Mouse (Mus musculus): Measurements from ENCODE around the gene Memo1. TPM values are rescaled to one million over a fixed set of nuclear protein-coding genes. Genes with fewer than 3 reads are reported as not detected.

Memo1 gene
- total and polyA plus RNA-seq, 3 experiments: 63.1 to 75.3 TPM; not detected in 1

DNA sequence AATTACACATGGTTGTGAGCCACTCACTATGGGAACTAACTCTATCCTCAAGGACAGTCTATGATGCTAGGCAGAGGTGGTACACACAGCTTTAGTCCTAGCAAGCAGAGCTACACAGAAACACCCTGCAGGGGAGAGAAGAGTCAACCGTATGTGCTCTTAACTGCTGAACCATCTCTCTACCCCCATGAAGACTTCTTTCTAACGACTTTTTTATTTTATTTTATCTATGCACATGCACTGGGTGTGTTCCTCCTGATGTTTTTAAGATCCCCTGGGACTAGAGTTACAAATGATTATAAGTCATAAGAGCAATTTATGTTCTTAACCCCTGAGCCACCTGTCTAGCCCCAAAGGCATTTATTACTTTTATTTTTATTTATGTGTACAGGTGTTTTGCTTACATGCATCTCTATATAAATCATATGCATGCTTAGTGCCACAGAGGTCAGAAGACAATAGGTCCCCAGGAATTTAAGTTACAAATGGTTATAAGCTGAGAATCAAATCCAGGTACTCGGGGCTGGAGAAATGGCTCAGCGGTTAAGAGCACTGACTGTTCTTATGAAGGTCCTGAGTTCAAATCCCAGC is 9.1 kb downstream of the Memo1 start:
- peaks cover 27 to 39% of the 10 kb centered on the region in 2 experiments for H3K4me1 ChIP-seq (ENCODE audit: control insufficient read depth in 1 of 2, insufficient read depth in 2 of 2, low read length in 2 of 2)
- H3K36me3 ChIP-seq (ENCODE audit: control insufficient read depth in 1 of 2, insufficient read depth in 2 of 2, low read length in 2 of 2): peaks cover 5 to 52% of the 10 kb centered on the region in 2 experiments
- peak overlapping the region; percentile 71 for H3K27ac ChIP-seq (ENCODE audit: control insufficient read depth, low read depth, low read length)
- H3K4me3 ChIP-seq (ENCODE audit: control insufficient read depth in 1 of 2, insufficient read depth in 1 of 2, low read depth in 2 of 2, low read length in 2 of 2): no peak overlapping the region; a peak in 1 of 4 replicates
- H3K9ac ChIP-seq (ENCODE audit: control insufficient read depth, low read depth, low read length, poor library complexity, severe bottlenecking): no peak overlapping the region
- DNase-seq (ENCODE audit: low read depth, low spot score): peak; percentile 69
- no peaks in the 10 kb centered on the region for H3K27me3 ChIP-seq (ENCODE audit: control insufficient read depth in 1 of 2, insufficient read depth in 2 of 2, low read length in 2 of 2)
- H3K9me3 ChIP-seq (replicated peaks; ENCODE audit: insufficient read depth, low read length): no peaks in the 10 kb centered on the region
- peaks cover 72% of the 10 kb centered on the region for H3K79me2 ChIP-seq (ENCODE audit: control insufficient read depth, insufficient read depth, low read length, poor library complexity)
- no peak for TF ChIP-seq UBTF (IDR thresholded peaks at IDR 0.05; ENCODE audit: borderline replicate concordance, insufficient read depth, low read depth, low read length)
- no peak for TF ChIP-seq MEF2A (IDR thresholded peaks at IDR 0.05; ENCODE audit: extremely low read depth, insufficient replicate concordance, low read depth, low read length, poor library complexity, severe bottlenecking)
- peak; percentile 90 for TF ChIP-seq MYB (IDR thresholded peaks at IDR 0.05; ENCODE audit: low read depth, low read length)
- peak; percentile 44; the same call in 1 of the 2 replicates for TF ChIP-seq TBP (IDR thresholded peaks at IDR 0.05; ENCODE audit: low read depth, low read length)
- TF ChIP-seq POLR2A (IDR thresholded peaks at IDR 0.05; ENCODE audit: control insufficient read depth in 1 of 2, insufficient read depth in 1 of 2, low read depth in 1 of 2, low read length in 2 of 2, poor library complexity in 1 of 2): no peak
- no peak for TF ChIP-seq MAFK (IDR thresholded peaks at IDR 0.05; ENCODE audit: borderline replicate concordance, low read depth, low read length)
- peak; percentile 82 for TF ChIP-seq BHLHE40 (IDR thresholded peaks at IDR 0.05; ENCODE audit: borderline replicate concordance, low read depth, low read length)
- TF ChIP-seq CHD2 (IDR thresholded peaks at IDR 0.05; ENCODE audit: low read length): no peak
- TF ChIP-seq TCF12 (IDR thresholded peaks at IDR 0.05; ENCODE audit: low read depth, low read length): peak; percentile 86
- TF ChIP-seq TAL1 (IDR thresholded peaks at IDR 0.05; ENCODE audit: low read length): peak; percentile 4; the same call in 1 of the 2 replicates
- no peak for TF ChIP-seq ELF1 (IDR thresholded peaks at IDR 0.05; ENCODE audit: low read depth, low read length)
- no peak for TF ChIP-seq USF1 (IDR thresholded peaks at IDR 0.05; ENCODE audit: low read depth, low read length)
- peak; percentile 80 to 95 for TF ChIP-seq EP300 (IDR thresholded peaks at IDR 0.05; ENCODE audit: low read depth in 1 of 2, low read length in 2 of 2)
- peak; percentile 36; the same call in 1 of the 2 replicates for TF ChIP-seq ZMIZ1 (IDR thresholded peaks at IDR 0.05; ENCODE audit: low read depth, low read length)
- no peak for TF ChIP-seq HCFC1 (IDR thresholded peaks at IDR 0.05; ENCODE audit: low read depth, low read length)
- TF ChIP-seq POLR2AphosphoS2 (IDR thresholded peaks at IDR 0.05; ENCODE audit: low read length): no peak
- no peak for TF ChIP-seq JUND (IDR thresholded peaks at IDR 0.05; ENCODE audit: low read depth, low read length)
- peak; percentile 90 for TF ChIP-seq SIN3A (IDR thresholded peaks at IDR 0.05; ENCODE audit: low read length)
- no peak for TF ChIP-seq RAD21 (IDR thresholded peaks at IDR 0.05; ENCODE audit: low read depth, low read length)
- no peak for TF ChIP-seq ZKSCAN1 (IDR thresholded peaks at IDR 0.05; ENCODE audit: low read depth, low read length)
- TF ChIP-seq ETS1 (IDR thresholded peaks at IDR 0.05; ENCODE audit: low read depth, low read length): peak; percentile 79
- TF ChIP-seq MXI1 (IDR thresholded peaks at IDR 0.05; ENCODE audit: low read depth, low read length): peak; percentile 62
- peak; percentile 73 for TF ChIP-seq ZNF384 (IDR thresholded peaks at IDR 0.05; ENCODE audit: low read depth, low read length)
- TF ChIP-seq NELFE (IDR thresholded peaks at IDR 0.05; ENCODE audit: low read depth, low read length): no peak
- TF ChIP-seq MAZ (IDR thresholded peaks at IDR 0.05; ENCODE audit: low read depth, low read length): 0 out of 2 replicates have a peak, but pooled peaks have one; percentile 23
- TF ChIP-seq CHD1 (IDR thresholded peaks at IDR 0.05; ENCODE audit: low read depth, low read length): peak; percentile 51; the same call in 1 of the 2 replicates
- no peak for TF ChIP-seq MYC (IDR thresholded peaks at IDR 0.05; ENCODE audit: low read depth, low read length)
- no peak for TF ChIP-seq NRF1 (IDR thresholded peaks at IDR 0.05; ENCODE audit: insufficient read depth, low read depth, low read length, poor library complexity, severe bottlenecking)
- TF ChIP-seq SMC3 (IDR thresholded peaks at IDR 0.05; ENCODE audit: low read depth, low read length): no peak
- no peak for TF ChIP-seq E2F4 (IDR thresholded peaks at IDR 0.05; ENCODE audit: borderline replicate concordance, low read depth, low read length)
- TF ChIP-seq POLR2AphosphoS5 (IDR thresholded peaks at IDR 0.05; ENCODE audit: borderline replicate concordance, low read depth, low read length): no peak
- no peak for TF ChIP-seq GABPA (IDR thresholded peaks at IDR 0.05; ENCODE audit: low read depth, low read length)
- TF ChIP-seq KAT2A (conservative IDR thresholded peaks at IDR 0.05; ENCODE audit: low read depth, low read length): no peak
- no peak; a peak in 1 of 4 replicates for TF ChIP-seq USF2 (IDR thresholded peaks at IDR 0.05; ENCODE audit: borderline replicate concordance in 1 of 2, insufficient read depth in 1 of 2, low read depth in 1 of 2, low read length in 2 of 2)
- peak; percentile 76 for TF ChIP-seq GATA1 (IDR thresholded peaks at IDR 0.05; ENCODE audit: low read depth, low read length)
- no peak for TF ChIP-seq ZC3H11A (IDR thresholded peaks at IDR 0.05; ENCODE audit: low read depth, low read length)
- TF ChIP-seq MAX (IDR thresholded peaks at IDR 0.05; ENCODE audit: low read length): no peak
